Mouse (Mus musculus): ENCODE data around the gene Gm28308.

DNA sequence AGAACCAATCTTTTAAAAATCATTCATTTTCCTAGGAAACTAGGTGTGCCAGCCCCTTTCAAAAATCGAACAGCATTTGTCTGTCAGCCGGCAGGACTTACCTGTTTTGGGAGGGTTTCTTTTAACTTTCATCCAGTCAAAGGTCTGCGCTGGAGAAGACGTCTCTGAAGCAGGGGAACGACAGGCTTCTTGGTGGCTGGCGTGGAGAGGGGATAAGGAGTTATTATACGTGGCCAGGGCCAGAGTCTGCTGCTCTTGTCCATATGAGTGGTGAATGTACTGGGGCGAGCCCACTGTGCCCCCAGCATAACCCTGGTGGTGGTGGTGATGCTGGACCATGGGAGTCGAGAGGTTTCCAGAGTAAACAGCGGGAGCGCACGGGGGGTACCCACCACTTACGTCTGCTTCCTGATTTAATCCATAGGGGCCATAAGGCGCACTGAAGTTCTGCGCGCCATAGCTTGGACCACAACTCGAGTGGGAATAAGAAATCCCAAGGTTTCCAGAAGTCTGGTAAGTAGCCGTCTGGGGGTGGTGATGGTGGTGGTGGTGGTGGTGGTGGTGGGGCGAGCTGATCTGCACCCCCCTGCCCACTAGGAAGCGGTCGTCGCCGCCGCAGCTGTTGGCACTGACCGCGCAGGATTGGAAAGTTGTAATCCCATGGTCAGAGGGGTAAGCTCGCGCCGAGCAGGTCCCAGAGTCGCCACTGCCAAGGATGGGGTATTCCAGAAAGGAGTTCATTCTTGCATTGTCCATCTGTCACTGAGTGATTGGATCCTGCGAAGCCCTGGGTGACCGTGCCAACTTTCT is 55.5 kb downstream of the Gm28308 start:
- TF ChIP-seq POLR2A (IDR thresholded peaks at IDR 0.05; ENCODE audit: borderline replicate concordance, insufficient read depth, low read length) (no peak), CTCF (IDR thresholded peaks at IDR 0.05; ENCODE audit: borderline replicate concordance, insufficient read depth, low read depth, low read length) (no peak)

Measured in cerebellum, adult 2 months (tissue).